Mouse (Mus musculus): ENCODE measurements around the gene Rora. TPM values are rescaled to one million over a fixed set of nuclear protein-coding genes. Genes with fewer than 3 reads are reported as not detected.

Gene Rora
- polyA plus RNA-seq, 2 experiments, result 4.5 to 10.1 TPM

- TF ChIP-seq POLR2A (IDR thresholded peaks at IDR 0.05; ENCODE audit: borderline replicate concordance, extremely low read depth, insufficient read depth, insufficient read length), result no peak
- Histone ChIP-seq H3K4me2 (replicated peaks; ENCODE audit: low read depth, low read length, severe bottlenecking) (no peak overlapping the region), H3K36me3 (ENCODE audit: control insufficient read depth, insufficient read depth, low read length) (no peaks in the 10 kb centered on the region), H3K4me1 (ENCODE audit: control insufficient read depth, insufficient read depth, low read length) (no peaks in the 10 kb centered on the region), H3K27me3 (ENCODE audit: control insufficient read depth, insufficient read depth, low read length) (no peaks in the 10 kb centered on the region), H3K4me3 (replicated peaks; ENCODE audit: low read length) (no peak overlapping the region), H3K27ac (replicated peaks; ENCODE audit: low read depth, low read length) (no peak overlapping the region), H3K9ac (ENCODE audit: low read depth, low read length, severe bottlenecking) (no peak overlapping the region), H3K9me3 (ENCODE audit: control insufficient read depth, low read length) (no peaks in the 10 kb centered on the region)
- ATAC-seq (ENCODE audit: low FRiP score, low read depth) (no peak), DNase-seq (ENCODE audit: low spot score) (no peak)
- WGBS, result 39% methylated on average over 11 of the region's 11 CpGs
These were observed 92.5 kb downstream of the Rora start for GRCm38 (mm10) chr9:68745931-68746646.

- Histone ChIP-seq H3K27me3 (ENCODE audit: control insufficient read depth, insufficient read depth, low read length) (no peaks in the 10 kb centered on the region), H3K4me2 (replicated peaks; ENCODE audit: low read depth, low read length, severe bottlenecking) (no peak overlapping the region), H3K4me1 (ENCODE audit: control insufficient read depth, insufficient read depth, low read length) (peaks cover 6% of the 10 kb centered on the region; the same call in 1 of the 2 replicates), H3K36me3 (ENCODE audit: control insufficient read depth, insufficient read depth, low read length) (no peaks in the 10 kb centered on the region), H3K4me3 (replicated peaks; ENCODE audit: low read length) (no peak overlapping the region), H3K9ac (ENCODE audit: low read depth, low read length, severe bottlenecking) (no peak overlapping the region), H3K9me3 (ENCODE audit: control insufficient read depth, low read length) (no peaks in the 10 kb centered on the region), H3K27ac (replicated peaks; ENCODE audit: low read depth, low read length) (no peak overlapping the region)
- ATAC-seq (ENCODE audit: low FRiP score, low read depth) (no peak), DNase-seq (ENCODE audit: low spot score) (no peak)
- 52% methylated on average over 2 of the region's 2 CpGs for WGBS
- TF ChIP-seq POLR2A (IDR thresholded peaks at IDR 0.05; ENCODE audit: borderline replicate concordance, extremely low read depth, insufficient read depth, insufficient read length), result no peak
These were observed 103.4 kb downstream of the Rora start for GRCm38 (mm10) chr9:68756976-68757375.

GRCm38 (mm10) chr9:68759324-68759723 lies 105.7 kb downstream of the Rora start:
- Histone ChIP-seq H3K9me3 (ENCODE audit: control insufficient read depth, low read length) (no peaks in the 10 kb centered on the region), H3K27ac (replicated peaks; ENCODE audit: low read depth, low read length) (no peak overlapping the region), H3K36me3 (ENCODE audit: control insufficient read depth, insufficient read depth, low read length) (no peaks in the 10 kb centered on the region), H3K4me2 (replicated peaks; ENCODE audit: low read depth, low read length, severe bottlenecking) (no peak overlapping the region), H3K9ac (ENCODE audit: low read depth, low read length, severe bottlenecking) (no peak overlapping the region), H3K27me3 (ENCODE audit: control insufficient read depth, insufficient read depth, low read length) (no peaks in the 10 kb centered on the region), H3K4me3 (replicated peaks; ENCODE audit: low read length) (no peak overlapping the region), H3K4me1 (ENCODE audit: control insufficient read depth, insufficient read depth, low read length) (peaks cover 13% of the 10 kb centered on the region)
- DNase-seq (ENCODE audit: low spot score), result no peak
- no peak for TF ChIP-seq POLR2A (IDR thresholded peaks at IDR 0.05; ENCODE audit: borderline replicate concordance, extremely low read depth, insufficient read depth, insufficient read length)
- 82% methylated on average over 8 of the region's 8 CpGs for WGBS
- no peak for ATAC-seq (ENCODE audit: low FRiP score, low read depth)

- TF ChIP-seq POLR2A (IDR thresholded peaks at IDR 0.05; ENCODE audit: borderline replicate concordance, extremely low read depth, insufficient read depth, insufficient read length), result no peak
These were observed 106.7 kb downstream of the Rora start for GRCm38 (mm10) chr9:68760329-68760728.

GRCm38 (mm10) chr9:68760876-68761275 lies 107.3 kb downstream of the Rora start:
- ATAC-seq (ENCODE audit: low FRiP score, low read depth) (no peak), DNase-seq (ENCODE audit: low spot score) (no peak)
- H3K27me3 ChIP-seq (ENCODE audit: control insufficient read depth, insufficient read depth, low read length), result no peaks in the 10 kb centered on the region
- WGBS, result 62% methylated on average over 3 of the region's 3 CpGs
- peaks cover 17% of the 10 kb centered on the region for H3K4me1 ChIP-seq (ENCODE audit: control insufficient read depth, insufficient read depth, low read length)
- H3K27ac ChIP-seq (replicated peaks; ENCODE audit: low read depth, low read length), result no peak overlapping the region
- H3K9ac ChIP-seq (ENCODE audit: low read depth, low read length, severe bottlenecking), result no peak overlapping the region
- H3K9me3 ChIP-seq (ENCODE audit: control insufficient read depth, low read length), result no peaks in the 10 kb centered on the region
- TF ChIP-seq POLR2A (IDR thresholded peaks at IDR 0.05; ENCODE audit: borderline replicate concordance, extremely low read depth, insufficient read depth, insufficient read length), result no peak
- no peak overlapping the region for H3K4me3 ChIP-seq (replicated peaks; ENCODE audit: low read length)
- H3K4me2 ChIP-seq (replicated peaks; ENCODE audit: low read depth, low read length, severe bottlenecking), result no peak overlapping the region
- no peaks in the 10 kb centered on the region for H3K36me3 ChIP-seq (ENCODE audit: control insufficient read depth, insufficient read depth, low read length)

More at GRCm38 (mm10) chr9:68760329-68760728, 106.7 kb downstream of the Rora start:
- H3K4me1 ChIP-seq (ENCODE audit: control insufficient read depth, insufficient read depth, low read length), result peaks cover 17% of the 10 kb centered on the region
- H3K36me3 ChIP-seq (ENCODE audit: control insufficient read depth, insufficient read depth, low read length), result no peaks in the 10 kb centered on the region
- no peak overlapping the region for H3K9ac ChIP-seq (ENCODE audit: low read depth, low read length, severe bottlenecking)
- H3K9me3 ChIP-seq (ENCODE audit: control insufficient read depth, low read length), result no peaks in the 10 kb centered on the region
- 75% methylated on average over 4 of the region's 4 CpGs for WGBS
- H3K4me2 ChIP-seq (replicated peaks; ENCODE audit: low read depth, low read length, severe bottlenecking), result no peak overlapping the region
- no peak overlapping the region for H3K4me3 ChIP-seq (replicated peaks; ENCODE audit: low read length)
- H3K27me3 ChIP-seq (ENCODE audit: control insufficient read depth, insufficient read depth, low read length), result no peaks in the 10 kb centered on the region
- no peak for DNase-seq (ENCODE audit: low spot score)
- no peak overlapping the region for H3K27ac ChIP-seq (replicated peaks; ENCODE audit: low read depth, low read length)
- no peak for ATAC-seq (ENCODE audit: low FRiP score, low read depth)
